Mouse (Mus musculus) CH12.LX (cell line): ENCODE measurements at regions not wholly inside any gene's neighbourhood (a gene's known extent, or its start where the extent isn't known, plus 50 kb on each side); places are given as distances from the start of the nearest gene placed in this dataset.

Source experiments
- CTCF ChIP-seq, 2 experiments: IDR thresholded peaks in 1 of 2; conservative IDR thresholded peaks in 1 of 2; 2 replicates each; pipeline ENCODE4 v1.5.1; 2011 to 2012; ENCODE audit warnings: low read depth in 2 of 2, low read length in 2 of 2, improper control_type of control experiment in 1 of 2, inconsistent platforms in 1 of 2, mild to moderate bottlenecking in 1 of 2, moderate library complexity in 1 of 2
- JUN ChIP-seq: IDR thresholded peaks from 2 replicates; pipeline ENCODE4 v1.6.1; 2011; ENCODE audit warnings: low read depth, mild to moderate bottlenecking, low read length, improper control_type of control experiment, moderate library complexity; ENCODE audit not compliant: insufficient read depth
- MEF2A ChIP-seq: IDR thresholded peaks from 2 replicates; pipeline ENCODE4 v1.6.1; 2014; ENCODE audit warnings: low read depth, mild to moderate bottlenecking, inconsistent platforms, low read length, improper control_type of control experiment, borderline replicate concordance
- MXI1 ChIP-seq: IDR thresholded peaks from 2 replicates; pipeline ENCODE4 v1.6.1; 2011; ENCODE audit warnings: mild to moderate bottlenecking, low read depth, low read length, improper control_type of control experiment
- MYC ChIP-seq: IDR thresholded peaks from 2 replicates; pipeline ENCODE4 v1.6.1; 2011; ENCODE audit warnings: low read depth, mild to moderate bottlenecking, improper control_type of control experiment, low read length
- POLR2A ChIP-seq: IDR thresholded peaks from 2 replicates; pipeline ENCODE4 v1.6.1; 2011; ENCODE audit warnings: low read depth, mild to moderate bottlenecking, improper control_type of control experiment, low read length
- POLR2AphosphoS2 ChIP-seq: IDR thresholded peaks from 2 replicates; pipeline ENCODE4 v1.6.1; 2011; ENCODE audit warnings: low read depth, low read length, improper control_type of control experiment
- TBP ChIP-seq: conservative IDR thresholded peaks from 2 replicates; pipeline ENCODE4 v1.6.1; 2011; ENCODE audit warnings: low read depth, low read length, improper control_type of control experiment
- ZC3H11A ChIP-seq: IDR thresholded peaks from 2 replicates; pipeline ENCODE4 v1.6.1; 2012; ENCODE audit warnings: low read depth, mild to moderate bottlenecking, inconsistent platforms, low read length, improper control_type of control experiment
- ZNF384 ChIP-seq: IDR thresholded peaks from 2 replicates; pipeline ENCODE4 v1.6.1; 2012; ENCODE audit warnings: low read depth, low read length, improper control_type of control experiment, inconsistent platforms

DNA sequence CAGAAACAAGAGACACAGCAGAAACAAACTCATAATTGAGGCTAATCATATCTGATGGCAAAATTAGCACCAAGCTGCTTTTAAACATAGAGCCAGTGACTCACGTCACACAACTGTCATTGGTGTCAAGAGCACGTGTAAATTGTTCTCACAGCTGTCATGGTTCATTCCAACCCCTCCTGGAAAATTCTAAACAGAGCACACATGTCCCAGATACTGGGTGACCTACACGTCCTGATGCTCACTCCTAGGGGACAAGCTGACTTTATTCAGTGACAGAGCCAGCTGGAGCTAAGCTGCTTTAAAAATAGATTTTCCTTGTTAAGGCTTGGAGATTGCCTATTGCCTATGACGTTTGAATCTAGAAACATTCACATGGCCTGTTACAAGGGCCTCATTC lies 304.1 kb downstream of the 1500009L16Rik start:
- TF ChIP-seq POLR2A (no peak), CTCF (conservative IDR thresholded peaks at IDR 0.05 in 1 of 2, IDR thresholded peaks at IDR 0.05 in 1 of 2; ENCODE audit: low read depth in 2 of 2, low read length in 2 of 2) (no peak), MEF2A (no peak), ZNF384 (no peak), POLR2AphosphoS2 (no peak), ZC3H11A (no peak), MXI1 (no peak), JUN (no peak), MYC (no peak), TBP (no peak)
